Mouse (Mus musculus) spleen, postnatal 0 days (tissue): Measurements from ENCODE around the gene Mutyh. TPM values are rescaled to one million over a fixed set of nuclear protein-coding genes. Genes with fewer than 3 reads are reported as not detected.

ENCODE experiments used
- polyA plus RNA-seq: library from polyadenylated mRNA; unstranded; fragments of >200 nt; fragmentation: Nextera tagmentation; extraction: Ambion mirVana; gene quantifications from 2 replicates; pipeline ENCODE4 v1.2.1, GENCODE M21; 2015

Mutyh gene
- polyA plus RNA-seq: 4.3 and 4.6 TPM in 2 replicates

GRCm38 (mm10) chr4:116807197-116808129 is at the start of gene Mutyh, which contains the start of gene Toe1:
Gene Mutyh, plus strand, starts transcription at chr4:116807723.
Gene Toe1, minus strand, starts transcription at chr4:116807640.

GRCm38 (mm10) chr4:116821694-116822016 is 14.1 kb downstream of the Mutyh start, which contains the start of gene Hpdl:
Gene Hpdl, minus strand, starts transcription at chr4:116821707.

Other genes starting within 250 kb of the Mutyh start
- gene Ccdc17, start 211.1 kb upstream of the Mutyh start, polyA plus RNA-seq: 3.0 and 4.0 TPM in 2 replicates
- 83.2 and 97.0 TPM in 2 replicates for gene Nasp, start 179.8 kb upstream of the Mutyh start, polyA plus RNA-seq
- 323 and 372 TPM in 2 replicates for gene Akr1a1, start 156.0 kb upstream of the Mutyh start, polyA plus RNA-seq
- 588 and 627 TPM in 2 replicates for gene Prdx1, start 122.2 kb upstream of the Mutyh start, polyA plus RNA-seq
- gene Mmachc, start 99.3 kb upstream of the Mutyh start, polyA plus RNA-seq: 9.2 and 10.0 TPM in 2 replicates
- 12.8 and 14.7 TPM in 2 replicates for gene Ccdc163, start 99.2 kb upstream of the Mutyh start, polyA plus RNA-seq
- gene Tesk2, start 86.8 kb upstream of the Mutyh start, polyA plus RNA-seq: 2.9 and 4.4 TPM in 2 replicates
- 18.5 and 20.7 TPM in 2 replicates for gene Toe1, start 83 bp upstream of the Mutyh start, polyA plus RNA-seq
- 0.41 and 0.42 TPM in 2 replicates for gene Hpdl, start 14.0 kb downstream of the Mutyh start, polyA plus RNA-seq
- gene Zswim5, start 69.7 kb downstream of the Mutyh start, polyA plus RNA-seq: 0.06 and 0.10 TPM in 2 replicates
- gene Urod, start 186.7 kb downstream of the Mutyh start, polyA plus RNA-seq: 523 and 599 TPM in 2 replicates
- 6.7 and 7.3 TPM in 2 replicates for gene Hectd3, start 187.6 kb downstream of the Mutyh start, polyA plus RNA-seq
- gene Eif2b3, start 211.7 kb downstream of the Mutyh start, polyA plus RNA-seq: 30.1 and 34.1 TPM in 2 replicates